ENCODE assay signal across 17 mouse cellular contexts in the genomic region with DNA sequence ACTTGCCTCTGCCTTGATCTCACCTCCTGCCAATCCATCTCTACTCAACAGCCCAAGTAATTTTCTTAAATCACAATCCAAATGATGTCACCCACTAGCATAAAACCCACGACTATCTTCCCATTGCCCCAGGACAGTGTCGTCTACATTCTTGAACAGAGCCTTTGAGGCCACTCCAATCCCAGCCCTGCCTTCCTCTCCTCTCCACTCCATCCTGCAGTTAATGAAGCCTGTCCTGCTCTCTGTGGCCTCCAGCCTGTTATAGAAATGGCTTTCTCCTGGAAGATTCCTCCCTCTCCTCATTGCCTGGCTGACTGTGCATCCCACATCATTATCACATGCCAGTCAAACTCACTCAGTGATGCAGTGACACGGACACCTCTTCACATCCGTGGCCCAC.
"Had no signal": no experiment of that assay in that cellular context is flagged by ENCODE, and none has a peak within 500 bp of the region (broad histone marks: within the 10 kb centered on the region; RNA-seq: fewer than 3 reads in every experiment).

No protein-coding gene starts in this region.

- DNase-seq: liver, postnatal 0 days; lung, adult 2 months; lung, postnatal 14 days; lung, postnatal 36 days; right cerebral cortex, postnatal 14 days; thymus, adult 2 months; thymus, postnatal 25 days; thymus, postnatal 4 days had no signal

- H3K27ac ChIP-seq: lung, embryonic 15.5 days; macrophage; midbrain, embryonic 13.5 days; midbrain, embryonic 15.5 days; neural tube, embryonic 12.5 days; stomach, embryonic 15.5 days; stomach, postnatal 0 days had no signal

- H3K27me3 ChIP-seq: lung, embryonic 15.5 days; midbrain, embryonic 13.5 days; midbrain, embryonic 15.5 days; neural tube, embryonic 12.5 days; stomach, embryonic 15.5 days had no signal

- H3K9ac ChIP-seq: liver, postnatal 0 days; lung, embryonic 15.5 days; midbrain, embryonic 13.5 days; midbrain, embryonic 15.5 days; neural tube, embryonic 12.5 days; stomach, embryonic 15.5 days had no signal

- H3K4me3 ChIP-seq: lung, embryonic 15.5 days; midbrain, embryonic 13.5 days; midbrain, embryonic 15.5 days; neural tube, embryonic 12.5 days; stomach, embryonic 15.5 days had no signal

- H3K4me2 ChIP-seq: lung, embryonic 15.5 days; midbrain, embryonic 11.5 days; midbrain, embryonic 13.5 days; midbrain, embryonic 15.5 days; neural tube, embryonic 12.5 days; stomach, embryonic 15.5 days had no signal

- H3K9me3 ChIP-seq: lung, embryonic 15.5 days; midbrain, embryonic 13.5 days; neural tube, embryonic 12.5 days; stomach, embryonic 15.5 days had no signal

- H3K36me3 ChIP-seq: lung, embryonic 15.5 days; midbrain, embryonic 13.5 days; midbrain, embryonic 15.5 days; neural tube, embryonic 12.5 days; stomach, embryonic 15.5 days had no signal

- H3K4me1 ChIP-seq: lung, embryonic 15.5 days; midbrain, embryonic 13.5 days; midbrain, embryonic 15.5 days; neural tube, embryonic 12.5 days; stomach, embryonic 15.5 days had no signal

- ATAC-seq: liver, postnatal 0 days; lung, postnatal 0 days; midbrain, embryonic 13.5 days; midbrain, embryonic 15.5 days had no signal
